Mouse (Mus musculus) liver, postnatal 0 days (tissue): Measurements from ENCODE around the gene Rmnd1. TPM values are rescaled to one million over a fixed set of nuclear protein-coding genes. Genes with fewer than 3 reads are reported as not detected.
A peak's percentile ranks its signal among the peaks of the same experiment; 100 is the strongest.

Experiments used
- ATAC-seq: fragments of 200-750 bp; cut with Nextera tagmentation; 2 replicates; pipeline ENCODE4 v1.8.0; 2017; ENCODE audit warnings: mild to moderate bottlenecking, moderate library complexity
- DNase-seq: peaks from one replicate; pipeline ENCODE4 v3.0.0-alpha.2; 2016
- H3K27ac ChIP-seq: fragments of 300-500 bp; sonication (generic); 2 replicates; pipeline ENCODE4 v1.5.1; 2014; ENCODE audit warnings: antibody characterized with exemption, moderate library complexity, mild to moderate bottlenecking, low read depth
- H3K27me3 ChIP-seq: fragments of 300-500 bp; sonication (generic); 2 replicates; pipeline ENCODE4 v1.6.1; 2014; ENCODE audit warnings: low read length, control low read depth, mixed read lengths; ENCODE audit not compliant: insufficient read depth
- H3K36me3 ChIP-seq: fragments of 300-500 bp; sonication (generic); replicated peaks from 2 replicates; pipeline ENCODE4 v1.6.1; 2014; ENCODE audit warnings: mild to moderate bottlenecking, control low read depth, low read length, moderate library complexity, mixed read lengths; ENCODE audit not compliant: insufficient read depth
- H3K4me1 ChIP-seq: fragments of 300-500 bp; sonication (generic); 2 replicates; pipeline ENCODE4 v1.6.1; 2014; ENCODE audit warnings: antibody characterized with exemption, mild to moderate bottlenecking, control low read depth; ENCODE audit not compliant: insufficient read depth
- H3K4me2 ChIP-seq: fragments of 300-500 bp; sonication (generic); 2 replicates; pipeline ENCODE4 v1.6.1; 2014; ENCODE audit warnings: low read depth, mild to moderate bottlenecking, low read length, moderate library complexity, mixed read lengths
- H3K4me3 ChIP-seq: fragments of 300-500 bp; sonication (generic); 2 replicates; pipeline ENCODE4 v1.5.1; 2014; ENCODE audit warnings: low read depth, low read length
- H3K9ac ChIP-seq: fragments of 300-500 bp; sonication (generic); replicated peaks from 2 replicates; pipeline ENCODE4 v1.6.1; 2014; ENCODE audit warnings: mild to moderate bottlenecking, moderate library complexity
- H3K9me3 ChIP-seq: fragments of 300-500 bp; sonication (generic); 2 replicates; pipeline ENCODE4 v1.6.1; 2016; ENCODE audit warnings: mild to moderate bottlenecking, control low read depth, low read length, mixed read lengths
- CTCF ChIP-seq: sonication (generic); IDR thresholded peaks from 2 replicates; pipeline ENCODE4 v1.5.1; 2016; ENCODE audit warnings: antibody characterized with exemption, low read depth
- EP300 ChIP-seq: IDR thresholded peaks from 2 replicates; pipeline ENCODE4 v1.6.1; 2016; ENCODE audit warnings: antibody characterized with exemption, low read depth, mild to moderate bottlenecking
- WGBS: fragments of 180-500 bp; shearing (Covaris S2); extraction: QIAGEN DNeasy Blood & Tissue Kit; methylation state at CpG from one replicate; pipeline ENCODE4 v1.1.7; 2014; ENCODE audit not compliant: insufficient replicate concordance; 5-methylcytosine and 5-hydroxymethylcytosine counted together
- polyA plus RNA-seq: library from polyadenylated mRNA; unstranded; fragments of >200 nt; fragmentation: Nextera tagmentation; extraction: Ambion mirVana; gene quantifications from 2 replicates; pipeline ENCODE4 v1.2.1, GENCODE M21; 2015

The Rmnd1 gene
- 15.6 and 16.6 TPM in 2 replicates for polyA plus RNA-seq

GRCm38 (mm10) chr10:4432123-4432931, at the start of gene Rmnd1, which contains the start of gene Armt1:
Rmnd1 (minus strand) TSS chr10:4432388.
Armt1 (plus strand) TSS chr10:4432467.
- H3K36me3 ChIP-seq = 0 out of 2 replicates have a peak, but pooled peaks cover 11% of the 10 kb centered on the region
- no peaks in the 10 kb centered on the region for H3K27me3 ChIP-seq
- H3K4me2 ChIP-seq = peak within 1 kb of the TSS; percentile 90
- peak; percentile 96 for ATAC-seq
- peak within 1 kb of the TSS; percentile 68 for H3K4me3 ChIP-seq
- peak within 1 kb of the TSS; percentile 96 for H3K27ac ChIP-seq
- peaks cover 27% of the 10 kb centered on the region for H3K4me1 ChIP-seq
- WGBS = under 1% methylated on average over 61 of the region's 75 CpGs
- H3K9me3 ChIP-seq = no peaks in the 10 kb centered on the region
- TF ChIP-seq CTCF = no peak
- peak; percentile 77 for TF ChIP-seq EP300
- peak within 1 kb of the TSS; percentile 86 for H3K9ac ChIP-seq
- DNase-seq = peak; percentile 99

GRCm38 (mm10) chr10:4481695-4482094, 49.5 kb upstream of the Rmnd1 start:
- H3K27ac ChIP-seq = no peak overlapping the region
- H3K4me1 ChIP-seq = 0 out of 2 replicates have a peak, but pooled peaks cover 6% of the 10 kb centered on the region
- H3K4me2 ChIP-seq = no peak overlapping the region
- no peaks in the 10 kb centered on the region for H3K9me3 ChIP-seq
- H3K36me3 ChIP-seq = no peaks in the 10 kb centered on the region
- H3K9ac ChIP-seq = no peak overlapping the region
- no peak for TF ChIP-seq CTCF
- no peak for TF ChIP-seq EP300
- no peak overlapping the region for H3K4me3 ChIP-seq
- H3K27me3 ChIP-seq = no peaks in the 10 kb centered on the region
- ATAC-seq (no peak), DNase-seq (no peak)
- WGBS = 56% methylated on average over 8 of the region's 8 CpGs

- DNase-seq (no peak), ATAC-seq (no peak)
- Histone ChIP-seq H3K4me1 (0 out of 2 replicates have a peak, but pooled peaks cover 6% of the 10 kb centered on the region), H3K9ac (no peak overlapping the region), H3K9me3 (no peaks in the 10 kb centered on the region), H3K27ac (no peak overlapping the region), H3K4me3 (no peak overlapping the region), H3K4me2 (no peak overlapping the region), H3K36me3 (no peaks in the 10 kb centered on the region), H3K27me3 (no peaks in the 10 kb centered on the region)
- TF ChIP-seq EP300 = no peak
- WGBS = 81% methylated on average over 3 of the region's 3 CpGs
Observed at GRCm38 (mm10) chr10:4480929-4481328, 48.7 kb upstream of the Rmnd1 start.

GRCm38 (mm10) chr10:4476604-4477003, 44.4 kb upstream of the Rmnd1 start:
- Histone ChIP-seq H3K9me3 (no peaks in the 10 kb centered on the region), H3K36me3 (no peaks in the 10 kb centered on the region), H3K9ac (no peak overlapping the region), H3K4me1 (no peaks in the 10 kb centered on the region), H3K27me3 (no peaks in the 10 kb centered on the region), H3K4me3 (no peak overlapping the region), H3K27ac (no peak overlapping the region), H3K4me2 (no peak overlapping the region)
- no peak for TF ChIP-seq CTCF
- no peak for TF ChIP-seq EP300
- DNase-seq (no peak), ATAC-seq (no peak)
- WGBS = 81% methylated on average over 5 of the region's 5 CpGs

GRCm38 (mm10) chr10:4475431-4475830, 43.2 kb upstream of the Rmnd1 start:
- H3K4me3 ChIP-seq = no peak overlapping the region

GRCm38 (mm10) chr10:4473591-4473993, 41.4 kb upstream of the Rmnd1 start:
- Histone ChIP-seq H3K36me3 (no peaks in the 10 kb centered on the region), H3K27ac (no peak overlapping the region), H3K4me3 (no peak overlapping the region), H3K27me3 (no peaks in the 10 kb centered on the region), H3K4me1 (no peaks in the 10 kb centered on the region), H3K9me3 (no peaks in the 10 kb centered on the region), H3K4me2 (no peak overlapping the region), H3K9ac (no peak overlapping the region)
- ATAC-seq (no peak), DNase-seq (no peak)
- TF ChIP-seq CTCF = no peak
- TF ChIP-seq EP300 = no peak
- WGBS = 78% methylated on average over 11 of the region's 11 CpGs

More at GRCm38 (mm10) chr10:4475431-4475830, 43.2 kb upstream of the Rmnd1 start:
- no peaks in the 10 kb centered on the region for H3K9me3 ChIP-seq
- no peak overlapping the region for H3K27ac ChIP-seq
- H3K9ac ChIP-seq = no peak overlapping the region
- WGBS = 82% methylated on average over 3 of the region's 3 CpGs
- H3K27me3 ChIP-seq = no peaks in the 10 kb centered on the region
- H3K36me3 ChIP-seq = no peaks in the 10 kb centered on the region
- DNase-seq (no peak), ATAC-seq (no peak)
- H3K4me2 ChIP-seq = no peak overlapping the region
- TF ChIP-seq CTCF = no peak
- TF ChIP-seq EP300 = no peak
- no peaks in the 10 kb centered on the region for H3K4me1 ChIP-seq
